Mouse (Mus musculus) telencephalon, adult 2 months (tissue): ENCODE results near the gene Pld2.
"Not testable (repeated sequence)": the region's sequence is repeated elsewhere in the genome, so short reads cannot be mapped to it uniquely, and the experiment has no call there.

Experiments used
- DNase-seq: peaks from one replicate; pipeline ENCODE4 v3.0.0-alpha.2; 2011; ENCODE audit warnings: low read depth, low spot score

Gene Pld2

DNA sequence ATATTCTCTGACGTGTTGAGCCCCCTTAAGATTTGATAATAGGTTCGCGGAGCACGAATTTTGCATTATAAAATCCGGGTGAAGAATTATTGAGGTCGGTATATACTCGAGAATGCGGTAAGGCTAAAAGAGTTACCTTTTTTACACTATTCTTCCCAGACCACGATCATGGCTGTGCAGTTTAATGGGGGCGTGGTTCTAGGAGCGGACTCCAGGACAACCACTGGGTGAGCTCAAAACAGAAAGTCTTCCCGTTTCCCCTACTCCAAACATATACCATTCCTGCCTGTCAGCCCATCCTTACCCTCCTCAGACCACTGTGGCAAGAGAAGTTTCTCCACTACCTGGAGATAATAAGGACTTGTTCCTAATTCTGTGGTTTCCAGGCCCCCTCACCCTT, 14.1 kb upstream of the Pld2 start:
- no peak for DNase-seq

DNA sequence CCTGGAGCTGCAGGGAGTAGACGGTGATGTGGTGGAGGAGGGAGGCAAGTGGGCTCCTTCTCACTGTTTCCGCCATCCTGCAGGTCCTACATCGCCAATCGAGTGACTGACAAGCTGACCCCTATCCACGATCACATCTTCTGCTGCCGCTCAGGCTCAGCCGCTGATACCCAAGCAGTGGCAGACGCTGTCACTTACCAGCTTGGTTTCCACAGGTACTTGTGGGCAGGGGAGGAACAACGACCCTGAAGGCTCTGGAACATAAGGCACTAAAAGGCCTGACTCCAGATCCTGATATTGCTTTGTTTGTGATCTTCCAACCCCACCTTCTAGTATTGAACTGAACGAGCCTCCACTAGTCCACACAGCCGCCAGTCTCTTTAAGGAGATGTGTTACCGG, 13.7 kb upstream of the Pld2 start:
- DNase-seq: no peak

DNA sequence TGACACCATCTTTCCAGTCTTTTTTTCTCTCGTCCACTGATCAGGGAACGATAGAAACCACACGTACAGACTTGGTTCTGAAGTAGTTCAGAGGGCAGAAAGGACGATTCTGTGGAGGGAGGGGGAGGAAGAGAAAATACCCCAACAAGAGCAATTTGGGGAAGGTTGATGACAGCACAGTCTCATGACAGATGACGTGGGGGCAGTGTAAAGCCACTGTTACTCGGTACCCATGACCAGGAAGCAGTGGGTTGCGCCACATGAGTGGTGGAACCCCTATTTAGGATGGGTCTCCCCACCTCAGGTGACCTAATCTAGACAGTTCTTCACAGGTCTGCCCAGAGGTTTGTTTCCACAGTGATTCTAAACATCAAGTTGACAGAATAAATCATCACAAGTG, 11.3 kb upstream of the Pld2 start:
- no peak for DNase-seq

DNA sequence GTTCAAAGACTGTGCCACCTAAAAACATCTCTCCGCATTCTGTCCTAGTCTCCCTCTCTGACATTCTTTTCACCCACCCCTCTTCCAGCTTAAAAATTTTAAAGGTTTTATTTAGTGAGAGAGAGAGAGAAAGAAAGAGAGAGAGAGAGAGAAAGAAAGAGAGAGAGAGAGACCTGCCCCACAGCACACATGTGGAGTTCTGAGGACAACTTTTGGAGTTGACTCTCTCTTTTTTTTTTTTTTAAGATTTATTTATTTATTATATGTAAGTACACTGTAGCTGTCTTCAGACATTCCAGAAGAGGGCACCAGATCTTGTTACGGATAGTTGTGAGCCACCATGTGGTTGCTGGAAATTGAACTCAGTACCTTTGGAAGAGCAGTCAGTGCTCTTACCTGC, 8.8 kb upstream of the Pld2 start:
- not testable (repeated sequence) for DNase-seq

DNA sequence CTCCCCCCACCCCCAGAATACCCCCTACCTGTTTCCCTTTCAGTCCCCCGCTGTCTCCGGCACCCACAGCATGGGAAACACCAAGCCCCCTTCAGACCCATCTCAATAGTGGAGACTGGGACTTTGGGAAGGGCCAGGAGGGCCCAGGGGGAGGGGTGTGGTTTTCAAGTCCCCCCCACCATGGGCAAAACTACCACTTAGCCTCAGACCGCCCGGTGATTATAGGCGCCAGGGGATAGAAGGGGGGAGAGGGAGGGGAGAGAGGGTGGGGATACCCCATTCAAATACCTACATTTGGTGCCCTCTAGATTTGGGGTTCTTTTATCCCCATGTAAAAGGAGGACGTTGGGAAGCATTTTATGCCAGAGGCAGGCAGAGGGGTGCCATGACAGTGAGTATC, 7.0 kb upstream of the Pld2 start, which contains the start of gene Gm40193:
Gene Gm40193 (minus strand): TSS at position 101 of the 400 bp plus-strand sequence.
- DNase-seq: no peak

DNA sequence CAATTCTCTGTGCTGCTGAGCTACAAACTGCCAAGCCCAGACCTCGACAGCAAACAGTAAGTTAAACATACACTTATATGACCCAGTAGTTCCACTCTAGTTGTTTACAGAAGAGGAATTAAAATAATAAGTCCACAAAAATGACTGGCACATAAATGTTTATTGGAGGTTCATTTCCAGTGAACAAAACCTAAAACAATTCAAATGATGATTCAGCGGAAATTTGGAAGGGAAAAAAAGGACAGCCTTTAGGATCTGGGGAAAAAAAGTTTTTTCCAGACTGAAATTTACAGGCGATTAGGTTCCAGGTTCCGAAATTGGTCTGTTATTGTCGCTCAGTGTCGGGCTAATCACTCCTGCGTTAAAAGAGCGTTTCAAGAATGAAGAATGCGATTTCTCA, 441 bp upstream of the Pld2 start:
- no peak for DNase-seq

DNA sequence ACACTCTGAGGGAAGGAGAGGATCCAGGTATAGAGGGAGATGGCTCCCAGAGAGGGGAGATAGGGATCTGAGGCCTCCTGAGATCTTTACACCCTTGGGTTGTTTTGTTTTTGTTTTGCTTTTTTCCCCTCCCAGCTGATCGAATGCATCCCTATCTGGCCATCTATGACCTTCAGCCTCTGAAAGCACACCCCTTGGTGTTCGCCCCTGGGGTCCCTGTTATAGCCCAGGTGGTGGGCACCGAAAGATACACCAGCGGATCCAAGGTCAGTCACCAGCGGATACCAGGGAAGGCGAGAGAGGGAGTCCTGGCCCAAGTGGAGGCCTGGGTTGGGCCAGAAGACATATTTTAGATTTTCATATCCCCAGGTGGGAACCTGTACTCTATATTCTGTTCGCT, 1.1 kb downstream of the Pld2 start:
- DNase-seq: no peak

DNA sequence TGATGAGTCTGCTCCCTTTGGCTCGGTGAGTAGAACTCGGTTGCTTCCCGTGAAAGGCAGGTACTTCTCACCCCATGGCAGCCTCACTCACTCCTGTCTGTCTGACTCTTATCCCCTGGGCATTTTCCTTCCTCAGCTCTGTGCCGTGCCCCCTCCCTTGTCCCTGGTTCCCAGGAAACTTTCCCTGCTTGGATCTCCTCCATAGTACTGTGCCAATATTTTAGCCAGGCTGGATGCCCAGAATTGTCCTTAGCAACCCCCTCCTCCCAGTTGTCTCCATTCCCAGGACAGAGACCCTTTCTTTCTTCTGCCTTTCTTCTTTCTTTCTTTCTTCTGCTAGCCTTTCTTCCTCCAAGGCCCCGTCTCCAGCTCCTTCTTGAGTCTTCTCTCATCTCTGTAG, 1.6 kb downstream of the Pld2 start:
- no peak for DNase-seq

DNA sequence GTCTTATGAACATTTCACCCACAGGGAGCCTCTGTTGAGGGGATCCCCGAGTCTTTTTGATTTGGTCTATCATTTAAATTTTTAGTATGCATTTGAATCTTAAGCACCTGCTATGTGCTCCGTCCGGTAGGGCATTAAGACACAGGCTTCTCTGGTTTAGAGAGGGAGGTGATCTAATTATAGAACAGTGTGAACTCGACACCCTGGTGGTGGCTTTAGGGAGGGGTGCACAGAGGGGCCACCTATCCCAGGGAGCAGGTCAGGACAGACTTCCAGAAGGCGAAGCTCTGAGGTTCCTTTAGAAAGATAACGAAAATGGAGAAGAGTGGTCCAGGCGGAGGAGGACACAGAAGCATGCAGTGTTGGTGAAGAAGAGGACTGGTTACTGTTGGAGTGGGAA, 4.6 kb downstream of the Pld2 start:
- DNase-seq: no peak

DNA sequence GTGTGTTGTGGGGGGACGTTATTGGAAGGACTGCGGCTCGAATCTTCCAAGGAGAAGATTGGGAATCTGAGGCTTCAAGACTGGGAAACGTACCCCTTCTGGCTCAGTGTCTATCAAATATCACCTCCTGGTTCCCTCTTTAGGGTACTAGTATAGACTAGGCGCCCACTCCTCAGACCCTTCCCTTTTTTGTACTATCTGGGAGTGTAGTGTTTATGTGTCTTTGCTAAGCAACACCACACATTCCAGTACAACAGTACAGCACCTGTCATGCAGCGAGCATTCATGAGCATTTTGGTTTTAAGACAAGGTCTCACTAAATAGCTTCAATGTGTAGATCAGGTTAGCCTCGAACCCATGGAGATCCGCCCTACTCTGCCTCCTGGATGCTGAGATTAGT, 11.7 kb downstream of the Pld2 start:
- DNase-seq: no peak

DNA sequence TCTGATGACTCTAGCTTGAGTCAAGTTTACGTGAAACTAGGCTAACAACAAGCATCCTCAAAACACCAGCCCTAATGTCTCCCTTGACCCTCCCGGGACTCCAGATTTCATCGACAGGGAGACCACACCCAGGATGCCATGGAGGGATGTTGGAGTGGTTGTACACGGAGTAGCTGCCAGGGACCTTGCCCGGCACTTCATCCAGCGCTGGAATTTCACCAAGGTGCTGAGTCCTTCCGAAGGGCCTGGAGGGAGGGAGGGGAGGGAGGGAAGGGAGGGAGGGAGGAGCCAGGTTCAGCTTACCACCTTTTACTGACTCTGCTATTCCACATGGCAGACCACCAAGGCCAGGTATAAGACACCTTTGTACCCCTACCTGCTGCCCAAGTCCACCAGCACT, 14.1 kb downstream of the Pld2 start:
- no peak for DNase-seq

DNA sequence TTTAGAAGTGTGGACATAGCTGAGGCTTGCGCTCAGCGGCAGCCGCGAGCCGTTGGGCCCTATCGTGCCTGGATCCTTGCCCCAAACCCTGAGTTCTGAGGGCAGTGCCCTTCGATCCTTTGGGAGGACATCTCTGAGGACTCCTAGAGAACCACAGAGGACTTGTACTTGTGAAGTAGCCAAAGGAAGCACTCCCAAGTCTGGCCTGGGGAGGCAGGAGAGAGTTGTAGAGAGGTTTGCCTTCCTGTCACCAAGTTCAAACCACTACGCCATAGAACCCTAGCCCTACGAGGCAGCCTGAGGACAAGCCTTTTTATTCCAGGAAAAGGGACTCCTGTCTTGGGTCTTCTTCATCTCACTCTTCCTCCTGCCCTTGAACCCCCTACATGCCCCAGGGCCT, 17.7 kb downstream of the Pld2 start:
- DNase-seq: no peak

DNA sequence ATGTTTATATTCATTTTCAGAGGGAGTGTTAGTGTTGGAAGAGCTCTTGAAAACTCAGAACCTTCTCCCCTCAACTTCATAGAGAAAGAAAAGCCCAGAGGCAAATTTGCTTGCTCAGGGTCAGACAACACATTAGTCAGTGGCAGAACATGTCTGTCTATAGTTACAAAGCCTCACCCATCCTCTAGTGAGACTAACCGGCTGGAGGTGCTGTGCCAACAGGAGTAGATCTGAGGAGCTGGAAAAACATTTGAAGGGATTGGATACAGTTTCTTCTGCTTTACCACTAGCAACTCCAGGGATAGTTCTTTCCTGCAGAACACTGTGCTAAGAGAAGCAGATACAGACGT, 22.0 kb downstream of the Pld2 start:
- DNase-seq: no peak

DNA sequence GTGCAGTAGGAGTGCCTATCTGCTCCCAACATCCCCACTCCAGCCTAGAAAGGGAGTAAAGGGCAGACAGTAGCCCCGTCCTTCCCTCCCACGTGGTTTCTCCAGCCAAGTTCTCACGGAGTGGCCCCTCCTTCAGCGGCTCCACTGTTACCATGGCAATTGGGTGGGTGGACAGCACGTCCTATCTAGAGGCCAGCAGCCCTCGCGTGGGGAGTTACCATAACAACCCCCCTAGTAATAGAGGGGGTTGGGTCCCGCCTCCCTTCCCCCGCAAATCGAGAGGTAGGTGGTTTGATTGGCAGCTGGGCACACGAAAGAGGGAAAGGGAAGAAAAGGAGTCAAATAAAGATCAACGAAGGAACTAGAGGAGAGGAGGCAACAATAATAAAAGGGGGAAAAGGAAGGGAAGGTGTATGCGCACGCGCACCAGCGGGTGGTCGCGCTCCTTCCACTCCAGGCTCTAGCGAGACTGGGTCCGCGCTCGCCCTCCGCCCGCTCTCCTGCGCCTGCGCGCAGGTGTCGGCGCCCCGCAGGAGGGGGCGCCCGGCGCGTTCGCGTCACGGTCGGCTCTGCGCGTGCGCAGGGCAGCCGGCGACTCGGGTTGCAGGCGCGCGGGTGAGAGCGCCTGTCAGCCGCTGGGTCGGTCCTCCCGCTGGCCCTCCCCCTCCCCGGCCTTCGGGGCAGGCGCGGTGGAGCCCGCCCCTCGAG, 22.6 kb downstream of the Pld2 start, which contains the start of gene Mink1:
Gene Mink1 (plus strand): TSS at position 595 of the 708 bp plus-strand sequence.
- DNase-seq: peak; percentile 92

DNA sequence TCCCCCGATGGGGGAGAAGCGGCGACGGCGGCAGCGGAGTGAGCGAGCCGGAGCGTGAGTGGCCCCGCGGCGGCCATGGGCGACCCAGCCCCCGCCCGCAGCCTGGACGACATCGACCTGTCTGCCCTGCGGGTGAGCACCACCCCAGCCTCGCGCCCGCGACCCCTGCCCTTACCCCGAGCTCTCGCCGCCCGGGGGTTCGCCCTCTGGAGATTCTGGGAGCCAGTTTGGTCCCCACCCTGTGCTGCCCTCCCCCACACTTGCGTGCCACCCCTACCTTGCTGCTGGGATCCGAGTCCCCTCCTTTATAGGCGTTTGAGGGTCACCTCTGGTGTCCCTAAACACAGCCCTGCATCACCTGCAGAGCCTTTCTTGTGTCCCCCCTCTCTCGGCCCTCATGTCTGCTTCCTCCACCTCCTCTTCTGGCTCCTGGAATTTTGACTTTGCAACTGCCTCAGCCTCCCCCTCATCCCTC, 23.2 kb downstream of the Pld2 start:
- no peak for DNase-seq

DNA sequence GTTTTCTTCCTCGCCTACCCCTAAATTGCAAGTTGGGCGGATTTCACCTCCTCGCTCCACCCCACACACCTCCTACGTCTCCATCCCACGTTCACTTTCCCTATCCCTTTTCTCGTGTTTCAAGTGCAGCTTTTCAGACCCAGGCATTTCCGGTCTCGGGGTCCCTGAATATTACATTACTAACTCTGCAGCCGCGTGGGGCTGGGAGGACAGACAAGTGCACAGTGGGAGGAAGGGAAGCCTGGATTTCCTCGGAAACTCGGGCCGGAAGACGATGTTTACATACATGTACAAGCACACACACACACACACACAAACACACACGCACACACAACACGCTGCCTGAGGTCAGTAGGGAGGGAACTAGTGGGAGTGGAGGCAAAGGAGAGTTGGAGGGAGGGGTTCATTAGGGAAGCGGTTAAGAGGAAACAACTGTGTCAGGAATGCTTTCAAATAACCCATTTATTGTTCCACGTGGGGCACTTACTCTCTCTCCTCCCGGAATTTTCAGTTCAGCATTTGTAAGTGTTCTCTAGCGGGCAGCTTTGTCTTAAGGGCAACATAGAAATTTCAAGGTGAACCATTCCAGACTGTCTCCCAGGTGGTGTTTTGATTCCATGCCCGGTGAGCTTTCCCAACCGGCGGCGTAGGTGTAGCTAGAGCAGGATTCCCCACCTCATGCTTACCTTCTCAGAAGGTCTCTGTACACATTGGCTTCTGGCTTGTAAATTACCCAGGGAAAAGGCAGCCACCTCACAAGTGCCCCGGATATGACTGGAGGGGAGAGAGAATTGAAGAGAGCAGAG, 23.8 kb downstream of the Pld2 start:
- DNase-seq: no peak

DNA sequence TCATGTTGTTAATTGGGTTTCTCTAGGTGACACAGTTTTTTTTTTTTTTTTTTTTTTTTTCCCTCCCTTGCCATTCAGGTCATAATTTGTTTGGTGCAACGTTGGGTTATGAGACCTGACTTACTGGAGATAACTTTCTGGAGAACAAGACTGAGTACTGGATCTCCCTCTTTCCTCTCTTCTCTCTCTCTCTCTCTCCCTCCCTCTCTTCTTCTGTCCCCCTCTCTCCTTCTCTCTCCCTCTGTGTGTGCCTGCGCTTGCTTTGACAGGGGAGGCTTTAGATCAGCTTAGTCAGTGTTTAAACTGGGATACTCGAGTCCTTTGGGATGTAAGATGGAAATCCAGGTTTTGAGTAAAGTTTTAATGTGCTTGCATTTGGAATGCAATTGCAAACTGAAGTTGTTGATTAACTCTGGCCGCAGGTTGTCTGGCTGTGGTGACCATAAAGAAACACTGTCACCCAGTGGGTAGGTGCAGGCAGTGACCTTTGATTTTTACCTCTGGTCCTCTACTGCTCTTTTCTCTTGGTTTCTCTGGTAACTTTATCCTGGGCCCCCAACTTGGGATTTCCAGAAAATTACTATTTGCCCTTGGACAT, 24.5 kb downstream of the Pld2 start:
- no peak for DNase-seq

DNA sequence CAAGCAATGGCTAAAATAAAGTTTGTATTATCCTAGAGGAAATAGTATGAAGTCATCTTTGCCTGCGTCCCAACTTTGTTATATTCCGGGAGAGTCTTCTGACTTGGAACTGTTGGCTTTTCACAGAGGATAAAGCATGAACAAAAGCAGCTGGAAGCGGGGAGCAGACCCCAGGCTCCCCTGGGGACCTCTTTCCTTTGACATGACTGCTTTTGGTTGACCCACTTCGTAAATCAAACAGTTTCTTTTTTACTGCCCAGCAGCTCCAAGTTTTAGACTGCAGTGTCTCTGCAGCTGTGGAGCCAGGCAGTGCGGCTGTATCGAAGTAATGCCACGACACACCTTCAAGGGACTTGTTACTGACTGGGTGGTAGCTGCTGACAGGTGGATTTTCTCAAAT, 26.7 kb downstream of the Pld2 start:
- no peak for DNase-seq

DNA sequence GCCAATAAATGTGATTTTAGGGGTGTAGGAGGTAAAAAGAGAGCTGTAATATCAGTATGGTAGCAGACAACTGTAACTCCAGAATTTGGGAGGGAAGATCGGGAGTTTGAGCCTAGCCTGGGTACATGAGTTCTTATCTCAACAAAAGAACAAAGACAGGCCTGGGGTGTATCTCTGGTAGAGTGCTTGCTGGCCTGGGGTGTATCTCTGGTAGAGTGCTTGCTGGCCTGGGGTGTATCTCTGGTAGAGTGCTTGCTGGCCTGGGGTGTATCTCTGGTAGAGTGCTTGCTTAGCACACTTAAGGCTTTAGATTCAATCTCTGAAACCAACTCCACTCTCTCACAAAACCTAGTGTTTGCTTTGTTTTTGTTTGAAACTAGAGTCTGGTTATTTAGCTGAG, 30.8 kb downstream of the Pld2 start:
- DNase-seq: not testable (repeated sequence)

DNA sequence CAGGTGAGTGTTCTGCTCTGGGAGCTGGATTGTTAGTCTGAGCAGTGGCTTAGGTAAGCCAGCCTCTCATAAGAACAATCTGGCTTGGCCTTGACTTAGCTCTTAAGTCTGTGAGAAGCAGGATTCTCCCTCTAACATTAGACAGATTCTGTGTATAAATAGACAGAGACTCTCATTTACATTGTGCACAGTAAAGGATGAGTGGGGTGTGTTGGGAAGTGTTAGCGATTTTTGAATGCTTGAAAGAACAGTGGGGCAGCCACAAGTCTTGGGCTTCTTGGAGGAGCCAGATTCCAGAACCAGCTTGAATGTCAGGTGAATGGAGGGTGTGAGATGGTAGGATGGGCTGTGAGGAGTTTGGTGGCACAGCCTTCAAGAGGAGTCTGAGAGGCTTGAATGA, 31.8 kb downstream of the Pld2 start:
- DNase-seq: peak; percentile 77

DNA sequence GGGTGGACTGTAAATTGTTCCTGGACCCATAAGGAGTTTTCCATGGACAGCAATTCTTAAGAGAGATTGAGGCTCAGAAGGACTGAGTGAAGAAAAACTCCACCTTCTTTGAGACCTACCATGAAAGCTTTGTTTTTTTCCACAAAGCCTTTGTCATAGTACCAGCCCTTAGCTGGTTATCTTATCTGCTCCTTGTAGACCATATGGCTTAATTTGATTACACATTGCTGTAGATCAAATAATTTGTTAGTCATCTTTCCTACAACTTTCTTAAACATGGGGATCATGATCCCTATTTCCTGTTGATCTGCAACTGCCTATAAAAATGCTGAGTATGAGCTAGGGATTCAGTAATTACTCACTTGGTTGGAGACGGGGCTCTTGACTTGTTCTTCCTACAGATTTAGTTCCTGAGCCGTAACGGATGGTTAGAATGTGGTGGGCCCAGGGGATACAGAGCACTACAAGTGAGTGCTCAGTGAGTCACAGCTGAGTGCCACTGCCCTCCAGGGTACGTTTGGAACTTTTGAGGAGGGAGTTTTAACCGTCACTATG, 32.6 kb downstream of the Pld2 start:
- DNase-seq: no peak

DNA sequence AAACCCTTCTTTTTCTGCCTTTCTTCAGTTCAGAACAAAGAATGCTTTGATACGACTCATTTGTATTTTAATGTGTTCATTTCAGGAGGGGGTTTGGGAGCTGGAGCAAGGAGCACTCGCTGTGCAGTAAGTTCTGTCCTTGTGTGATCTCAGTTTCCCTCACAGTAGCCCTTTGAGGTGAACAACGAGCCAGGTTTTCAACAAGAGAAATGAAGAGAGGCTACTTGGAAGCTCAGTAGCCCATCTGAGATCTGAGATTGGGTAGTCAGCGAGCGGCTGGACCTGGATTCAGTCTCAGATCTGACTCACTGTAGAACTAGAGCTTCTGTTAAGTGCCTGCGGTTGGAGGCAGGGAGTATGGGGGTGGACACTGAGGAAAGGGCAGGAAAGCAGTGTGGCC, 34.0 kb downstream of the Pld2 start:
- no peak for DNase-seq
